Mouse (Mus musculus): ENCODE data around the gene Rabgap1l. TPM values are rescaled to one million over a fixed set of nuclear protein-coding genes. Genes with fewer than 3 reads are reported as not detected.

Rabgap1l gene
- total RNA-seq, 2 experiments from 2014 or later = 22.3 to 30.4 TPM

Small RNAs within 50 kb of the gene (microRNA-seq; reads per million reads assigned to microRNA genes)
- not detected for gene Mir1927

Other genes with a start within 250 kb of the Rabgap1l start
- 10 to 100 TPM; 43.7 to 47.5 TPM for gene Rc3h1, start 113.2 kb upstream of the Rabgap1l start, total RNA-seq (2021)
- 1 to 10 TPM in 1 of 2 experiments, under 1 TPM in 1; 0.36 to 1.8 TPM for gene Serpinc1, start 185.4 kb upstream of the Rabgap1l start, total RNA-seq (2021)
- gene Zbtb37, start 241.6 kb upstream of the Rabgap1l start, total RNA-seq (2021) = 10 to 100 TPM; 13.4 to 19.1 TPM